Mouse (Mus musculus) midbrain, embryonic 13.5 days (tissue): ENCODE data around the gene Ctu2. TPM values are rescaled to one million over a fixed set of nuclear protein-coding genes. Genes with fewer than 3 reads are reported as not detected.

Experiments
- ATAC-seq: fragments of 200-750 bp; cut with Nextera tagmentation; 2 replicates; pipeline ENCODE4 v1.8.0; 2017; ENCODE audit warnings: mild to moderate bottlenecking, moderate TSS enrichment, moderate library complexity
- H3K27ac ChIP-seq: fragments of 300-500 bp; sonication (generic); 2 replicates; pipeline ENCODE4 v1.5.1; 2015; ENCODE audit warnings: inconsistent platforms, mild to moderate bottlenecking, moderate library complexity
- H3K27me3 ChIP-seq: fragments of 300-500 bp; sonication (generic); 2 replicates; pipeline ENCODE4 v1.6.1; 2015; ENCODE audit warnings: mild to moderate bottlenecking, inconsistent platforms
- H3K36me3 ChIP-seq: fragments of 300-500 bp; sonication (generic); 2 replicates; pipeline ENCODE4 v1.6.1; 2015; ENCODE audit warnings: mild to moderate bottlenecking, inconsistent platforms
- H3K4me1 ChIP-seq: fragments of 300-500 bp; sonication (generic); replicated peaks from 2 replicates; pipeline ENCODE4 v1.6.1; 2015; ENCODE audit warnings: inconsistent platforms
- H3K4me2 ChIP-seq: fragments of 300-500 bp; sonication (generic); replicated peaks from 2 replicates; pipeline ENCODE4 v1.6.1; 2015; ENCODE audit warnings: moderate library complexity, mild to moderate bottlenecking, inconsistent platforms
- H3K4me3 ChIP-seq: fragments of 300-500 bp; sonication (generic); replicated peaks from 2 replicates; pipeline ENCODE4 v1.5.1; 2015; ENCODE audit warnings: mild to moderate bottlenecking, inconsistent platforms
- H3K9ac ChIP-seq: fragments of 300-500 bp; sonication (generic); replicated peaks from 2 replicates; pipeline ENCODE4 v1.6.1; 2015; ENCODE audit warnings: mild to moderate bottlenecking, inconsistent platforms
- H3K9me3 ChIP-seq: fragments of 300-500 bp; sonication (generic); 2 replicates; pipeline ENCODE4 v1.6.1; 2016; ENCODE audit warnings: mild to moderate bottlenecking, inconsistent platforms
- WGBS: fragments of 180-500 bp; shearing (Covaris S2); methylation state at CpG from one replicate; pipeline ENCODE4 v1.1.7; 2015; 5-methylcytosine and 5-hydroxymethylcytosine counted together
- polyA plus RNA-seq: library from polyadenylated mRNA; unstranded; fragments of >200 nt; fragmentation: Nextera tagmentation; extraction: Ambion mirVana; gene quantifications from 2 replicates; pipeline ENCODE4 v1.2.1, GENCODE M21; 2015

Gene Ctu2
- polyA plus RNA-seq, 1 experiment from 2014 or later: 73.0 TPM

DNA sequence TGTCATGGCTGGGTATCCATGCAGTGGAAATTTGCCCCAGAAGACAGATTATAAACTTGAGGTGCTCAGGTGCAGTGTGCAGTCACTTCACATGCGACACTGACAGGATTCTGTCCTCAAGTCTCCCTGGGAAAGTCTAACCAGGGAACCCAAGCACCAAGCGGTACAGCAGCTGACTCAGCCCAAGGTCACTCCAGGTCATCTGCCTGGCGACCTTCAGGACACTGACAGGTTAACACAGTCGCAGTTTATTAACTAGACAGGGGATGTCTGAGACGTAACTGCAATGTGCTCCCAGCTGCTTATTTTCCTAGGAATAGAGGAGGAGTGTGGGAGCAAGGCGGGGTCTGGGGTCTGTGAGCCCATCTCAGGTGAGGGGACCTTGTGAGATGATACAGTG lies 6.5 kb upstream of the Ctu2 start:
- H3K9ac ChIP-seq: no peak overlapping the region
- no peak overlapping the region for H3K4me3 ChIP-seq
- 85% methylated on average over 6 of the region's 6 CpGs for WGBS
- no peaks in the 10 kb centered on the region for H3K9me3 ChIP-seq
- no peaks in the 10 kb centered on the region for H3K27me3 ChIP-seq
- H3K4me1 ChIP-seq: peaks cover 7% of the 10 kb centered on the region
- H3K4me2 ChIP-seq: no peak overlapping the region
- no peak for ATAC-seq
- H3K27ac ChIP-seq: no peak overlapping the region
- H3K36me3 ChIP-seq: peaks cover 81% of the 10 kb centered on the region

DNA sequence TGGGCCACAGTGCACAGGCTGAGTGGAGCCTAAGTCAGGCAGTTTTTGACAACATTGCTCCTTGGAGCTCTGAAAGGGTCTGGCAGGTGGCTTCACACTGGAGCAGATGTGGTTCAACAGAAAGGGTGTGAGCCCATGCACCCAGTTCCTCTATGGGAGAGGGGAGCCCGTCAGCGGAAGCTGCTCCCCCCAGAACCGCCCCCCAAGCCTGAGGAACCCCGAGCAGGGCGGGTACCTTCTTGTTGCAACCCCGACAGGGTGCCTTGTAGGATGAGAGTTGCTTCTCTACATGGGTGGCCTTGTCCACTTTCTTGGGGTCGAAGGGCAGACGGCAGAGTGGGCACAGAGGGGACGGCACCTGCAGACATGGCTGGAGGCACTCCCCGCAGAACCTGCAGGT lies 6.0 kb upstream of the Ctu2 start:
- WGBS: 89% methylated on average over 10 of the region's 10 CpGs
- Histone ChIP-seq H3K9me3 (no peaks in the 10 kb centered on the region), H3K36me3 (peaks cover 81% of the 10 kb centered on the region), H3K4me3 (no peak overlapping the region), H3K9ac (no peak overlapping the region), H3K4me2 (no peak overlapping the region), H3K27ac (no peak overlapping the region), H3K4me1 (peaks cover 13% of the 10 kb centered on the region), H3K27me3 (no peaks in the 10 kb centered on the region)
- ATAC-seq: no peak

DNA sequence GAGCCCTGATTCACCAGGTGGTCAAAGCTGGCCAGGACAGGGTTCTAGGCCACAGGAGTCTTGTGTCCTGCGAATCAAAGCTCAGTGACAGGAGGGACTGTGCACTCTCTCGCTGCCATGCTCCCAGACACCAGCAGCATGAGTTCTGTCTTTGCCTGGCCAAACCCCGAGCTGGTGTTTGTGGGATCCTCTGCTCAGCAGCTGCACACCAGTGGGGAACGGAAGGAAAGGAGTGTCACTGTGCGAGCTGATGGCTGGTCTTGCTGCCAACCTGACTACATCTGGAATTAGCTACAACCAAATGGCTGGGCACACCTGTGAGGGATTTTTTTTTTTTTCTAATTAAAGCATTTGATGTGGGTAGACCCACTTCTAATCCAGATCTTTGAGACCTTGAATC lies 5.3 kb upstream of the Ctu2 start:
- Histone ChIP-seq H3K9me3 (no peaks in the 10 kb centered on the region), H3K36me3 (peaks cover 74% of the 10 kb centered on the region), H3K27me3 (no peaks in the 10 kb centered on the region), H3K4me3 (no peak overlapping the region), H3K27ac (no peak overlapping the region), H3K9ac (no peak overlapping the region), H3K4me2 (no peak overlapping the region), H3K4me1 (peaks cover 17% of the 10 kb centered on the region)
- 87% methylated on average over 5 of the region's 5 CpGs for WGBS
- no peak for ATAC-seq

DNA sequence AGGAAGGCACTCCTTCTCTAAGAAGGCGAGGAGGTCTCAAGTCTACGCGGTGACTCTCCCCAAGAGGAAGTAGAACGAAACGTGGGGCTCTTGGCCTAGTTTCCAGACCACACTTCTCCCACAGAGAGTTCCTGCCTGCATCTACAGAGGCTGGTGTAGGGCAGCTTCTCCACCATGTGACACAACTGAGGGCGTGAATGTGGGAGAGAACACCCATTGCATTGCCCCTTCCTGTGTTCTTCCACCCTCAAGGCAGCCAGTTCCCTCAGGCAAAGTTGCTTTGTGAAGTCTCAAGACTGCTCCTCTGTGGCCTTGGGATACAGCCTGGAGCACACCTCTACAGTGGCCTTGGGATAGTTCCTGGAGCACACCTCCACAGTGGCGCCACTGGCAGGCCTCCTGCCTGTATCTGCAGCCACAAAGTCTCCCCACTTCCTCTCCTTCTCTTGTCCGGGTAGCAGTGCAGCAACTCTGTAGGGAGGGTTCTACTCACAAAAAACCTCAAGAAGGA lies 2.0 kb upstream of the Ctu2 start:
- H3K27me3 ChIP-seq: no peaks in the 10 kb centered on the region
- H3K9me3 ChIP-seq: no peaks in the 10 kb centered on the region
- no peak overlapping the region for H3K27ac ChIP-seq
- no peak for ATAC-seq
- peaks cover 29% of the 10 kb centered on the region for H3K4me1 ChIP-seq
- WGBS: 88% methylated on average over 8 of the region's 8 CpGs
- H3K36me3 ChIP-seq: peaks cover 56% of the 10 kb centered on the region
- no peak overlapping the region; the same call in 1 of the 2 replicates for H3K4me2 ChIP-seq
- no peak overlapping the region for H3K4me3 ChIP-seq
- H3K9ac ChIP-seq: 0 out of 2 replicates have a peak overlapping the region, but pooled peaks have one; percentile 14

DNA sequence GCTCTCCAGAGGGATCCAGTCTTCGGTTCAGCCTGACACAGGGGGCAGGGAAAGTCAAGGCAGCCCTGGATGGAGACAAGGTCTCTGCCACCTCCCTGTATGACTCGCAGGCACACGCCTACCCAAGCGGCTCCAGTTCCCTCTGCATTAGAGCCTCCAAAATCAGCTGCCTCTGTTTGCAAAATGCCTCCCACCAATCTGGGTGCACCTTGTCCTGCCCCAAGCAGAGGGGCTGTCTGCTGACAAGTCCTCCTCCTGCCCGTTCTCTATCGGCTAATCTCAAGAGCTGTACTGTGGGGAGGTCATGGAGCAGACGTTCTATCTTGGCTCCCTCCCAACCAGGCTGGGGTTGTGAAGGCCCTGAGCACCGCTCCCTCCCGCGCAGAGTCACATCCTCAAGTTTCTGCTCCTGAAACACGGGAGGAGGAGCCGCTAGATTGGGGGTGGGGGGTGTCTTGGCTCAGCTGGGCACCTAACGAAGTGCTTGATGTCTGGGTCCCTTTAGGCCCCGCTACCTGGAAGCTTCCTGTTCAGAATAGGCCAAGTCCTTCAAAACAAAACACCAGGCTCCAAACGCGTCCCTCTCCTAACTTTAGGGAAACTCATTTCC lies 887 bp upstream of the Ctu2 start:
- Histone ChIP-seq H3K4me1 (peaks cover 29% of the 10 kb centered on the region), H3K4me3 (peak overlapping the region; percentile 97), H3K9me3 (no peaks in the 10 kb centered on the region), H3K36me3 (peaks cover 56% of the 10 kb centered on the region), H3K9ac (peak overlapping the region; percentile 96), H3K27me3 (no peaks in the 10 kb centered on the region), H3K27ac (no peak overlapping the region), H3K4me2 (peak overlapping the region; percentile 96)
- ATAC-seq: peak; percentile 20; the same call in 1 of the 2 replicates
- 13% methylated on average over 16 of the region's 16 CpGs for WGBS

DNA sequence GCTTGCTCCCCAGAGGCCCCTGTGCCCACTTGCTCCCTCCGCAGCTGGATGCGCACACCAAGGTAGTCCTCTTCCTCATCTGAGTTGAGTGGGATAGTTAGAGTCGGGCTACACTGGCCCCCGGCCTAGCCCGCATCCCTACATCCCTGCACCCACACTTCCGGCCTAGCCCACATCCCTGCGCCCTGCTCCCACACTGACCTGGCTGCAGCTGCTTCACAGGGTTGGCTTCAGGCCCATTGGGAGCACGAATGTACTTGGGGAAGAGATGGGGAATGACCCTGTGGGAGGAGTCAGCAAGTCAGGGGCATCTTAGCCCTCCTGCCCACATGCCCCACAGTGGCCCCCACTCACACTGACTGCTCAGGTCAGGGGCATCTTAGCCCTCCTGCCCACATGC lies 6.5 kb downstream of the Ctu2 start:
- Histone ChIP-seq H3K4me2 (no peak overlapping the region), H3K36me3 (peaks cover 73% of the 10 kb centered on the region), H3K27me3 (no peaks in the 10 kb centered on the region), H3K9me3 (no peaks in the 10 kb centered on the region), H3K27ac (no peak overlapping the region), H3K9ac (no peak overlapping the region), H3K4me1 (0 out of 2 replicates have a peak, but pooled peaks cover under 1% of the 10 kb centered on the region), H3K4me3 (no peak overlapping the region)
- 94% methylated on average over 8 of the region's 8 CpGs for WGBS
- ATAC-seq: no peak

DNA sequence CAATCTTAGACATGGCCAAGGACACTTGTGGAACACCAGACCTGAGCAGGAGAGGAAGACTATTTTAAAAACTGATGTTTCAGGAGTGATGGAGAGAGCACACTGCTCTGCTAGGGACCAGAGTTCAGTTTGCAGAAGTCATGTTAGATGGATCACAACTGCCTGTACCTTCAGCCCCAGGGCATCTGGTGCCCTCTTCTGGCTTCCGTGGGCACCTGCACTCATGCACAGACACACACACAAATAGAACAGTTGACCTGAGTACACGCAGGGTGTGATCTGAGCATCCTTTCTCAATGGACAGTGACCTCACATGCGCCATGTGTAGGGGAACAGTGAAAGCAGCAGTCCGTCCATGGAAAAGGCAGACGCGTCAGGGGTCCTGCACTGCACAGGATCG lies 7.9 kb downstream of the Ctu2 start:
- Histone ChIP-seq H3K27me3 (no peaks in the 10 kb centered on the region), H3K9ac (no peak overlapping the region), H3K4me1 (no peaks in the 10 kb centered on the region), H3K27ac (no peak overlapping the region), H3K9me3 (no peaks in the 10 kb centered on the region), H3K4me2 (no peak overlapping the region), H3K36me3 (peaks cover 60% of the 10 kb centered on the region), H3K4me3 (no peak overlapping the region)
- 96% methylated on average over 7 of the region's 7 CpGs for WGBS
- ATAC-seq: no peak

DNA sequence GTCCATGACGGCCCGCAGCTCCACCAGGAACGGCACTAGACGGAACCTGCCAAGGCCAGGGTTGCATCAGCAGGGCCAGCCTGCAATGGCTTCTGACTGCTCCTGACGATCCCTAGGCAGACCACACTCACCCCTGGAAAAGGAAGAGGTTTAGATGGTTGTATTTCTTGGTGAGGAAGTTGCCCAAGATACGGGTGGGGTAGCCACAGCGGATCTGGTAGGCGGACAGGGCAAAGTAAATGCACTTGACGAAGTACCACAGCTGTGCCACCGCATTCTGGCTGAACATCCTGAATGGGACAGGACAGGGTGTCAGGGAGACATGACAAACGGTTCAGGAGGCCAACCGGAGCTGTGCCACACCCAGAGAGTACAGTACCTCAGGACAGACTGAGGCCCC lies 8.9 kb downstream of the Ctu2 start:
- Histone ChIP-seq H3K4me3 (no peak overlapping the region), H3K9ac (no peak overlapping the region), H3K27ac (no peak overlapping the region), H3K4me1 (no peaks in the 10 kb centered on the region), H3K27me3 (no peaks in the 10 kb centered on the region), H3K9me3 (no peaks in the 10 kb centered on the region), H3K4me2 (no peak overlapping the region), H3K36me3 (peaks cover 50% of the 10 kb centered on the region)
- 90% methylated on average over 12 of the region's 12 CpGs for WGBS
- ATAC-seq: no peak

DNA sequence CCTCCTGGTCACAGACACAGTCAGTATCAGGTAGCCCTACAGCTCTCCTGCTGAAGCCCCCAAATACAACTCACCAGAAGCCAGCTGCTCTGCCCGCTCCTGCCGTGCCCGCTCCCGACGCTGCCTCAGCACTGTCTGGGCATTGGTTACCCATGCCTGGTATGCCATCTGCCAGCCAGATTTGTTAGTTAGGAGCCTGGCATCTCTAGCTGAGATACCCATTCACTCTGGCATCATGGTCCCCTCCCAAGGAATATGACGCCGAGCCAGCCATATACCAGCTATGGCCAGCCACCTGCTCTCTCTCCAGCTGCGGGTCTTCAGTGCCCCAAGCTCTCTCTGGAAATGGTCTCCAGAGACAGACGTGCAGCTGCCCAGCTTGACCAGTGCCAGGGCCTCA lies 12.4 kb downstream of the Ctu2 start:
- ATAC-seq: no peak
- no peak overlapping the region for H3K4me3 ChIP-seq
- no peaks in the 10 kb centered on the region for H3K9me3 ChIP-seq
- H3K36me3 ChIP-seq: peaks cover 16% of the 10 kb centered on the region
- H3K27ac ChIP-seq: no peak overlapping the region
- no peak overlapping the region for H3K4me2 ChIP-seq
- no peaks in the 10 kb centered on the region for H3K27me3 ChIP-seq
- H3K4me1 ChIP-seq: no peaks in the 10 kb centered on the region
- WGBS: 92% methylated on average over 9 of the region's 9 CpGs
- H3K9ac ChIP-seq: no peak overlapping the region

DNA sequence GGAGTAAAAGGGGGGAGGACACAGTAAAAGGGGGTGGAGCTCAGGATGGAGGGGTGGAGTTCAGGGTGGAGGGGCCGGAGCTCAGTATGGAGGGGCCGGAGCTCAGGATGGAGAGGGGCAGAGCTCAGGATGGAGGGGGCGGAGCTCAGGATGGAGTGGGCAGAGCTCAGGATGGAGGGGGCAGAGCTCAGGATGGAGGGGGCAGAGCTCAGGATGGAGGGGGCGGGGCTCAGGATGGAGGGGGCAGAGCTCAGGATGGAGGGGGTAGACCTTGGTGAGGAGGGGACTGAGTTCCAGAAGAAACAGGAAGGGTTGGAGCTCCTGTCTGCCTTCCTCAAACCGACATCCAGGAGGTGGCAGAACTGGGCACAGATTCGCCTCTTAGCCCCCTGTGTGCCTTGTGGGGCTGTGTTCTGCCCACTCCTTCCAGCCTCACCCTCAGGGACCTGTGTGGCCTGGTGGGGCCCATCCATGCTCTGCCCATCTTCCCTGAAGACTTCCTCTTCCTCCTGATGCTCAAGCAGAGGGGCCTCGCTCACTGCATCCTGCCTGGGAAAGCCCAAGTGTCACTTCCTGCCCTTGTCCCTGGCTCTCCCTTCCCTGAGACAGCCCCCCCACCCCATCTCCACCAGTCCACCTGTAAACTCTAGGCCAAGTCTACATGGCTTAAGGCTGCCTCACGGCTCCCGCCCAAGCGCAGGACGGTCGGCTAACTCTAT lies 21.2 kb downstream of the Ctu2 start:
- Histone ChIP-seq H3K9me3 (no peaks in the 10 kb centered on the region), H3K27me3 (no peaks in the 10 kb centered on the region), H3K4me1 (no peaks in the 10 kb centered on the region), H3K4me3 (no peak overlapping the region), H3K27ac (no peak overlapping the region), H3K9ac (no peak overlapping the region), H3K36me3 (no peaks in the 10 kb centered on the region), H3K4me2 (no peak overlapping the region)
- no peak for ATAC-seq
- 87% methylated on average over 12 of the region's 12 CpGs for WGBS

DNA sequence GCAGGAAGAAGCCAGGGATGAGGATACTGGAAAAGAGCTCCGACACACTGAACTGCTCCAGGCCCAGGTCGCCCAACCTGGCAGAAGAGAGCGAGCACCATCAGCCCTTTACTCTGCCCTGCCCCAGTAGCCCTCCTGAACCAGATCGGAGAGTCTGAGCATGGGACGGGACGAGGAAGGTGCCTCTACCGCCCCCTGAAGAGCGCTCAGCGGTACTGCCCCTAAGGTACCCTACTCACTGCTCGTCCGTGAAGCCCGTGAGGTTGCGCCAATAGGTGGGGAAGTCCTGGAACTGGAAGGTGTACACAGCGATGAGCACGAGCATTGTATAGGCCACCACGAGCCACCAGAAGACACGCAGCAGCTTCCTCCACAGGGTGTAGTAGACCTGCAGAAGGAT lies 22.0 kb downstream of the Ctu2 start:
- 71% methylated on average over 17 of the region's 17 CpGs for WGBS
- Histone ChIP-seq H3K27ac (no peak overlapping the region), H3K27me3 (no peaks in the 10 kb centered on the region), H3K9ac (no peak overlapping the region), H3K9me3 (no peaks in the 10 kb centered on the region), H3K4me2 (no peak overlapping the region), H3K4me3 (no peak overlapping the region), H3K36me3 (no peaks in the 10 kb centered on the region), H3K4me1 (no peaks in the 10 kb centered on the region)
- no peak for ATAC-seq

DNA sequence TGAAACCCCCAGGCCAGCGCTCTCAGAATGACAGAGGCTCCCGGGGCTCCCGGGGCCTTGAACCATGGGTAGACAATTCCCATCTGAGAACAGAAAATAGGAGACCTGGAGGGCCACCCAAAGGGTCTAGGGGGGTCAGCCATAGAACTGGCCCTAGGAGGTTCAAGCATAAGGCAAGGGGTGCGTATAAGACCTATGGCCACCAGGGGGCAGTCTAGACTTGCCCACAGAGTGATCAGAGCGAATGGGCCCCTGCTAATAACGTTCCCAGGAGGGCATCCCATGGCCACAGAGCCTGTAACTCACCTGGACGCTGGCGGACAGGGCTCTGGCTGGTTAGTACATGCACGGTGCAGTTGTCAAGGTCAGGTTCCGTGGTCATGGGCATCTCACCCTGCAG lies 24.9 kb downstream of the Ctu2 start:
- Histone ChIP-seq H3K27me3 (no peaks in the 10 kb centered on the region), H3K9ac (no peak overlapping the region), H3K4me1 (no peaks in the 10 kb centered on the region), H3K9me3 (no peaks in the 10 kb centered on the region), H3K36me3 (no peaks in the 10 kb centered on the region), H3K4me3 (no peak overlapping the region), H3K4me2 (no peak overlapping the region), H3K27ac (no peak overlapping the region)
- ATAC-seq: peak; percentile 66; the same call in 1 of the 2 replicates
- 38% methylated on average over 10 of the region's 10 CpGs for WGBS
